Mouse (Mus musculus): ENCODE results near the gene Hist1h1a. TPM values are rescaled to one million over a fixed set of nuclear protein-coding genes. Genes with fewer than 3 reads are reported as not detected.
A peak's percentile ranks its signal among the peaks of the same experiment; 100 is the strongest.

Gene Hist1h1a
- total and polyA plus RNA-seq, 3 experiments: 2.4 to 1,163 (median 30.9) TPM

DNA sequence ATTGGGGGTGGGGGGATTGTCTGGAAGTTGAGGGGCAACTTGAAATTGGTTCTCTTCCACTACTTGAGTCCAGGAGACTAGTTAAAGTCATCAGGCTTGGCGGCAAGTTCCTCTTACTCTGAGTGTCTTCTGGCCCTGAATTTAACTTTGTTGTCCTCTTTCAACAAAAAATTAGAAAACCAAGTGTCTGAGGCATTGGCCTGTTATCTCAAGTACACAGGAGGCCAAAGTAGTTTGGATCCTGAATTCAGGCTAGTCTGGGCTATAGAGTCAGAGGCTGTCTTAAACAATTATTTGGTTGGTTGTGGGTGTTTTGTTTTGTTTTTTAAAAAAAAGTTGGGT lies 1.7 kb downstream of the Hist1h1a start:
- no peak for TF ChIP-seq POLR2AphosphoS2 (IDR thresholded peaks at IDR 0.05; ENCODE audit: low read depth, low read length)
- no peak for TF ChIP-seq USF2 (conservative IDR thresholded peaks at IDR 0.05; ENCODE audit: low read depth, low read length)
- no peak for TF ChIP-seq ZKSCAN1 (IDR thresholded peaks at IDR 0.05; ENCODE audit: borderline replicate concordance, low read depth, low read length)
- no peak for TF ChIP-seq MAX (IDR thresholded peaks at IDR 0.05; ENCODE audit: low read length)
- no peak for TF ChIP-seq USF1 (IDR thresholded peaks at IDR 0.05; ENCODE audit: low read depth, low read length)
- no peak for TF ChIP-seq KAT2A (IDR thresholded peaks at IDR 0.05; ENCODE audit: insufficient replicate concordance, low read length)
- no peak for TF ChIP-seq ETS1 (conservative IDR thresholded peaks at IDR 0.05; ENCODE audit: low read depth, low read length)
- TF ChIP-seq ZMIZ1 (IDR thresholded peaks at IDR 0.05; ENCODE audit: low read depth, low read length): no peak
- TF ChIP-seq E2F4 (IDR thresholded peaks at IDR 0.05; ENCODE audit: insufficient replicate concordance, low read depth, low read length): no peak
- TF ChIP-seq HCFC1 (IDR thresholded peaks at IDR 0.05; ENCODE audit: low read depth, low read length): no peak
- TF ChIP-seq MEF2A (IDR thresholded peaks at IDR 0.05; ENCODE audit: borderline replicate concordance, low read depth, low read length): no peak
- TF ChIP-seq NELFE (IDR thresholded peaks at IDR 0.05; ENCODE audit: low read depth, low read length): no peak
- TF ChIP-seq EP300 (IDR thresholded peaks at IDR 0.05; ENCODE audit: low read length): no peak
- no peak for TF ChIP-seq CHD1 (IDR thresholded peaks at IDR 0.05; ENCODE audit: low read depth, low read length)
- no peak for TF ChIP-seq GABPA (IDR thresholded peaks at IDR 0.05; ENCODE audit: insufficient replicate concordance, low read depth, low read length)
- TF ChIP-seq JUND (conservative IDR thresholded peaks at IDR 0.05; ENCODE audit: low read depth, low read length): no peak
- no peak for TF ChIP-seq TCF12 (IDR thresholded peaks at IDR 0.05; ENCODE audit: low read depth, low read length)
- TF ChIP-seq MYC (IDR thresholded peaks at IDR 0.05; ENCODE audit: low read depth, low read length): no peak
- no peak for TF ChIP-seq SMC3 (IDR thresholded peaks at IDR 0.05; ENCODE audit: low read depth, low read length)
- TF ChIP-seq IRF4 (IDR thresholded peaks at IDR 0.05; ENCODE audit: low read depth, low read length): no peak
- H3K4me2 ChIP-seq (ENCODE audit: insufficient read depth, low read depth, poor library complexity, severe bottlenecking): peak overlapping the region; percentile 88; the same call in 1 of the 2 replicates
- dilution Hi-C loops (cut with MboI; ENCODE audit: extremely low pct_ligation_motif_present, extremely low pct_unique_long_range_greater_than_20kb, low sequenced_read_pairs) (no loop called here), in situ Hi-C loops (cut with MboI; ENCODE audit: low pct_ligation_motif_present, low pct_unique_long_range_greater_than_20kb, low sequenced_read_pairs) (loop anchor here (25.0 kb wide), 1 partner anchor 1728 kb away; the partner anchor contains the start of genes Hist1h2ag, Hist1h2ah, Hist1h2bj and Hist1h2bk)
- H3K36me3 ChIP-seq (replicated peaks in 1 of 2; ENCODE audit: control insufficient read depth in 1 of 2, insufficient read depth in 1 of 2, low read length in 1 of 2): no peaks in the 10 kb centered on the region
- no peaks in the 10 kb centered on the region for H3K79me2 ChIP-seq (replicated peaks; ENCODE audit: control insufficient read depth, extremely low read depth, insufficient read depth, poor library complexity, severe bottlenecking)
- no peaks in the 10 kb centered on the region for H3K27me3 ChIP-seq (replicated peaks)
- H3K9ac ChIP-seq (ENCODE audit: insufficient read depth, low read depth): no peak overlapping the region; the same call in 1 of the 2 replicates
- no peak for DNase-seq (ENCODE audit: extremely low read depth)
- peaks cover 0 to 20% of the 10 kb centered on the region in 2 experiments; a peak in 2 of 4 replicates for H3K4me1 ChIP-seq (ENCODE audit: control insufficient read depth in 1 of 2, insufficient read depth in 2 of 2)
- no peaks in the 10 kb centered on the region for H3K9me3 ChIP-seq (replicated peaks; ENCODE audit: low read length)
- no peak overlapping the region for H3K4me3 ChIP-seq (replicated peaks in 1 of 3; ENCODE audit: low read depth in 2 of 3, low read length in 2 of 3, poor library complexity in 1 of 3)
- H3K27ac ChIP-seq (ENCODE audit: insufficient read depth, low read depth): no peak overlapping the region

DNA sequence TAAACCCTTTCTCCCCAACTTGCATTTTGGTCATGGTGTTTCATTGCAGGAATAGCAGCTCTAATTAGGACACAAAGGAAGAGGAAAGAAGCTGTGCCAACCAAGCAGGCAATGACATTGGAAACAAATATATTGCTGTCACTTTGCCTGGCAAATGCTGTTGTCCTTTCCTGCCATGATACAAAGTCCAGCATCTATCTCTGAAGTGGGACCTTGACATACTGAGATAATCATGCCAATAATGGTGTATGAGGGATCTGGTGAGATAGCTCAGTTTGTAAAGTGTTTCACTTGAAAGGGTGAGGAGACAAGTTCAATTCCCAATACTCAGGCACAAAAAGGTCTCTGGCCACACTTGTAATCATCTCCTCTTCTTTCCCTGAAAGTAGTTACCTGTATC lies 3.3 kb downstream of the Hist1h1a start:
- no peaks in the 10 kb centered on the region for H3K79me2 ChIP-seq (replicated peaks; ENCODE audit: control insufficient read depth, extremely low read depth, insufficient read depth, poor library complexity, severe bottlenecking)
- no peaks in the 10 kb centered on the region for H3K9me3 ChIP-seq (replicated peaks; ENCODE audit: low read length)
- no peak for DNase-seq (ENCODE audit: extremely low read depth)
- no peaks in the 10 kb centered on the region for H3K36me3 ChIP-seq (replicated peaks in 1 of 2; ENCODE audit: control insufficient read depth in 1 of 2, insufficient read depth in 1 of 2, low read length in 1 of 2)
- peaks cover 0 to 20% of the 10 kb centered on the region in 2 experiments; a peak in 2 of 4 replicates for H3K4me1 ChIP-seq (ENCODE audit: control insufficient read depth in 1 of 2, insufficient read depth in 2 of 2)
- TF ChIP-seq KAT2A (IDR thresholded peaks at IDR 0.05; ENCODE audit: insufficient replicate concordance, low read length) (no peak), ELF1 (IDR thresholded peaks at IDR 0.05; ENCODE audit: low read depth, low read length) (no peak), MYC (IDR thresholded peaks at IDR 0.05; ENCODE audit: low read depth, low read length) (no peak), MAFK (IDR thresholded peaks at IDR 0.05; ENCODE audit: insufficient replicate concordance, low read length) (no peak), ZNF384 (IDR thresholded peaks at IDR 0.05; ENCODE audit: low read depth, low read length) (no peak), RAD21 (IDR thresholded peaks at IDR 0.05; ENCODE audit: low read depth, low read length) (no peak), JUN (IDR thresholded peaks at IDR 0.05; ENCODE audit: insufficient read depth, low read depth, low read length) (no peak), UBTF (IDR thresholded peaks at IDR 0.05; ENCODE audit: low read depth, low read length) (no peak), POLR2A (IDR thresholded peaks at IDR 0.05; ENCODE audit: low read depth, low read length) (no peak), MEF2A (IDR thresholded peaks at IDR 0.05; ENCODE audit: borderline replicate concordance, low read depth, low read length) (no peak), NELFE (IDR thresholded peaks at IDR 0.05; ENCODE audit: low read depth, low read length) (no peak), USF1 (IDR thresholded peaks at IDR 0.05; ENCODE audit: low read depth, low read length) (no peak)
- no peak overlapping the region for H3K4me2 ChIP-seq (ENCODE audit: insufficient read depth, low read depth, poor library complexity, severe bottlenecking)
- H3K27me3 ChIP-seq (replicated peaks): no peaks in the 10 kb centered on the region
- H3K27ac ChIP-seq (ENCODE audit: insufficient read depth, low read depth): no peak overlapping the region
- in situ Hi-C loops (cut with MboI; ENCODE audit: low pct_ligation_motif_present, low pct_unique_long_range_greater_than_20kb, low sequenced_read_pairs): loop anchor here (25.0 kb wide), 1 partner anchor 1729 kb away; the partner anchor contains the start of genes Hist1h2ag, Hist1h2ah, Hist1h2bj and Hist1h2bk
- dilution Hi-C loops (cut with MboI; ENCODE audit: extremely low pct_ligation_motif_present, extremely low pct_unique_long_range_greater_than_20kb, low sequenced_read_pairs): no loop called here
- H3K9ac ChIP-seq (ENCODE audit: insufficient read depth, low read depth): no peak overlapping the region
- no peak overlapping the region for H3K4me3 ChIP-seq (replicated peaks in 1 of 3; ENCODE audit: low read depth in 2 of 3, low read length in 2 of 3, poor library complexity in 1 of 3)

All from CH12.LX (cell line).